Mouse (Mus musculus): ENCODE measurements around the gene Hist1h2bh. TPM values are rescaled to one million over a fixed set of nuclear protein-coding genes. Genes with fewer than 3 reads are reported as not detected.

The Hist1h2bh gene
- polyA plus RNA-seq, 1 experiment from 2014 or later = 0.29 TPM

Other genes with a start within 250 kb of the Hist1h2bh start
- gene Zfp322a, start 174.2 kb downstream of the Hist1h2bh start, polyA plus RNA-seq (2017; shearing (Covaris generic)) = 11.3 TPM
- gene Abt1, start 119.5 kb downstream of the Hist1h2bh start, polyA plus RNA-seq (2017; shearing (Covaris generic)) = 14.7 TPM
- not detected for gene Btn1a1, start 77.5 kb downstream of the Hist1h2bh start, polyA plus RNA-seq (2017; shearing (Covaris generic))
- not detected for gene Btn2a2, start 54.5 kb downstream of the Hist1h2bh start, polyA plus RNA-seq (2017; shearing (Covaris generic))
- 4.7 TPM for gene Hist1h4h, start 12.3 kb downstream of the Hist1h2bh start, polyA plus RNA-seq (2017; shearing (Covaris generic))
- gene Hist1h2af, start 9.5 kb downstream of the Hist1h2bh start, polyA plus RNA-seq (2017; shearing (Covaris generic)) = not detected
- gene Hist1h3g, start 8.0 kb downstream of the Hist1h2bh start, polyA plus RNA-seq (2017; shearing (Covaris generic)) = not detected
- 1.1 TPM for gene Hist1h3f, start 660 bp upstream of the Hist1h2bh start, polyA plus RNA-seq (2017; shearing (Covaris generic))
- gene Hist1h4f, start 8.3 kb upstream of the Hist1h2bh start, polyA plus RNA-seq (2017; shearing (Covaris generic)) = not detected
- gene Hist1h1d, start 9.9 kb upstream of the Hist1h2bh start, polyA plus RNA-seq (2017; shearing (Covaris generic)) = 0.21 TPM
- 2.8 TPM for gene Hist1h3e, start 19.0 kb upstream of the Hist1h2bh start, polyA plus RNA-seq (2017; shearing (Covaris generic))
- 1.7 TPM for gene Hist1h2ae, start 27.8 kb upstream of the Hist1h2bh start, polyA plus RNA-seq (2017; shearing (Covaris generic))
- gene Hist1h2bg, start 28.0 kb upstream of the Hist1h2bh start, polyA plus RNA-seq (2017; shearing (Covaris generic)) = 3.7 TPM
- not detected for gene Hist1h2bf, start 30.8 kb upstream of the Hist1h2bh start, polyA plus RNA-seq (2017; shearing (Covaris generic))
- 0.70 TPM for gene Hist1h2ad, start 31.0 kb upstream of the Hist1h2bh start, polyA plus RNA-seq (2017; shearing (Covaris generic))
- gene Hist1h3d, start 32.4 kb upstream of the Hist1h2bh start, polyA plus RNA-seq (2017; shearing (Covaris generic)) = not detected
- gene Hist1h4d, start 38.2 kb upstream of the Hist1h2bh start, polyA plus RNA-seq (2017; shearing (Covaris generic)) = 14.8 TPM
- 2.0 TPM for gene Hist1h2be, start 77.7 kb upstream of the Hist1h2bh start, polyA plus RNA-seq (2017; shearing (Covaris generic))
- gene Hist1h1e, start 79.2 kb upstream of the Hist1h2bh start, polyA plus RNA-seq (2017; shearing (Covaris generic)) = 4.4 TPM
- gene Hist1h2ac, start 140.6 kb upstream of the Hist1h2bh start, polyA plus RNA-seq (2017; shearing (Covaris generic)) = 0.29 TPM
- 10.1 TPM for gene Hist1h2bc, start 140.8 kb upstream of the Hist1h2bh start, polyA plus RNA-seq (2017; shearing (Covaris generic))
- gene Hist1h1t, start 152.4 kb upstream of the Hist1h2bh start, polyA plus RNA-seq (2017; shearing (Covaris generic)) = not detected
- gene Hist1h4c, start 155.1 kb upstream of the Hist1h2bh start, polyA plus RNA-seq (2017; shearing (Covaris generic)) = 4.5 TPM
- gene Hfe, start 167.5 kb upstream of the Hist1h2bh start, polyA plus RNA-seq (2017; shearing (Covaris generic)) = 0.79 TPM
- 34.3 TPM for gene Hist1h1c, start 195.4 kb upstream of the Hist1h2bh start, polyA plus RNA-seq (2017; shearing (Covaris generic))
- not detected for gene Hist1h3c, start 202.2 kb upstream of the Hist1h2bh start, polyA plus RNA-seq (2017; shearing (Covaris generic))
- gene Hist1h2bb, start 203.3 kb upstream of the Hist1h2bh start, polyA plus RNA-seq (2017; shearing (Covaris generic)) = not detected
- gene Hist1h2ab, start 207.7 kb upstream of the Hist1h2bh start, polyA plus RNA-seq (2017; shearing (Covaris generic)) = not detected
- gene Hist1h3b, start 208.9 kb upstream of the Hist1h2bh start, polyA plus RNA-seq (2017; shearing (Covaris generic)) = not detected
- gene Hist1h4b, start 213.6 kb upstream of the Hist1h2bh start, polyA plus RNA-seq (2017; shearing (Covaris generic)) = 6.6 TPM
- not detected for gene Hist1h4a, start 217.8 kb upstream of the Hist1h2bh start, polyA plus RNA-seq (2017; shearing (Covaris generic))
- 3.8 TPM for gene Hist1h3a, start 219.0 kb upstream of the Hist1h2bh start, polyA plus RNA-seq (2017; shearing (Covaris generic))
- not detected for gene Hist1h1a, start 220.3 kb upstream of the Hist1h2bh start, polyA plus RNA-seq (2017; shearing (Covaris generic))
- gene Trim38, start 226.5 kb upstream of the Hist1h2bh start, polyA plus RNA-seq (2017; shearing (Covaris generic)) = not detected

Measured in effector memory CD4-positive, alpha-beta T cell, adult 5 months (primary cell).